Mouse (Mus musculus) stomach, postnatal 0 days (tissue): ENCODE measurements around the gene Pusl1.

Experiments
- CTCF ChIP-seq: IDR thresholded peaks from 2 replicates; pipeline ENCODE4 v1.5.1; 2016; ENCODE audit warnings: antibody characterized with exemption, low read depth, mild to moderate bottlenecking, moderate library complexity
- EP300 ChIP-seq: optimal IDR thresholded peaks from 2 replicates; pipeline ENCODE3; 2016; ENCODE audit warnings: antibody characterized with exemption

- TF ChIP-seq CTCF (no peak), EP300 (no peak)
These were observed 16.7 kb upstream of the Pusl1 start for GRCm38 (mm10) chr4:155908281-155908680.
